Mouse (Mus musculus) neural tube, embryonic 12.5 days (tissue): ENCODE data around the gene Gpr156. TPM values are rescaled to one million over a fixed set of nuclear protein-coding genes. Genes with fewer than 3 reads are reported as not detected.
"Not testable (repeated sequence)": the region's sequence is repeated elsewhere in the genome, so short reads cannot be mapped to it uniquely, and the experiment has no call there.

ENCODE experiments used
- ATAC-seq: fragments of 200-750 bp; cut with Nextera tagmentation; 2 replicates; pipeline ENCODE4 v1.8.0; 2017; ENCODE audit warnings: low read depth, mild to moderate bottlenecking, moderate TSS enrichment, moderate library complexity; ENCODE audit not compliant: low FRiP score
- H3K27ac ChIP-seq: fragments of 300-500 bp; sonication (generic); 2 replicates; pipeline ENCODE4 v1.5.1; 2016
- H3K27me3 ChIP-seq: fragments of 300-500 bp; sonication (generic); replicated peaks from 2 replicates; pipeline ENCODE4 v1.6.1; 2016; ENCODE audit warnings: mild to moderate bottlenecking
- H3K36me3 ChIP-seq: fragments of 300-500 bp; sonication (generic); 2 replicates; pipeline ENCODE4 v1.6.1; 2016; ENCODE audit warnings: mild to moderate bottlenecking
- H3K4me1 ChIP-seq: fragments of 300-500 bp; sonication (generic); 2 replicates; pipeline ENCODE4 v1.6.1; 2016
- H3K4me2 ChIP-seq: fragments of 300-500 bp; sonication (generic); replicated peaks from 2 replicates; pipeline ENCODE4 v1.6.1; 2016; ENCODE audit warnings: mild to moderate bottlenecking
- H3K4me3 ChIP-seq: fragments of 300-500 bp; sonication (generic); 2 replicates; pipeline ENCODE4 v1.5.1; 2016
- H3K9ac ChIP-seq: fragments of 300-500 bp; sonication (generic); 2 replicates; pipeline ENCODE4 v1.6.1; 2016; ENCODE audit warnings: mild to moderate bottlenecking
- H3K9me3 ChIP-seq: fragments of 300-500 bp; sonication (generic); 2 replicates; pipeline ENCODE4 v1.6.1; 2016; ENCODE audit warnings: mild to moderate bottlenecking
- WGBS: fragments of 180-500 bp; shearing (Covaris S2); methylation state at CpG from one replicate; pipeline ENCODE4 v1.1.7; 2016; 5-methylcytosine and 5-hydroxymethylcytosine counted together
- polyA plus RNA-seq: library from polyadenylated mRNA; unstranded; fragments of >200 nt; fragmentation: Nextera tagmentation; extraction: Ambion mirVana; gene quantifications from 2 replicates; pipeline ENCODE4 v1.2.1, GENCODE M21; 2016

The Gpr156 gene
- polyA plus RNA-seq, 1 experiment from 2014 or later, result 10.3 TPM

DNA sequence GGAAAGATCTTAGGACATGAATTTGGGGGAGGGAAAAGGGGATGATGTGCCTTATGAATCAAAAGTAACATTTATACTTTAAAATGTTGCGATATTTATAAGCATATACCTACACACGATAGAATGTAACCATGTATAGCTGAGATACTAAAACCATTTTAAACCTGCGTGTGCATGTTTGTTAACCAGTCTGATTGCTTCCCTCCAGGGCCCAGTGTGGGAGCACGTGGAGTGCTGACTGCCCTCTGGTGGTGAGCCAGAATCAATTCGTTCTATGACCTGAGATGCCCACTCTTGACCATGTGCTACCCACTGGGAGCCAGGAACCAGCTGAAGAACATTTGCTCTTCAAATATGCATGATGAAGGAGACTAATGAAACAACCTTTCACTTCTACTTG is 30.9 kb downstream of the Gpr156 start:
- Histone ChIP-seq H3K27me3 (no peaks in the 10 kb centered on the region), H3K27ac (no peak overlapping the region), H3K4me2 (no peak overlapping the region), H3K4me1 (peaks cover 21% of the 10 kb centered on the region), H3K9ac (no peak overlapping the region), H3K9me3 (no peaks in the 10 kb centered on the region), H3K36me3 (no peaks in the 10 kb centered on the region; the same call in 1 of the 2 replicates), H3K4me3 (no peak overlapping the region)
- ATAC-seq, result 0 out of 2 replicates have a peak, but pooled peaks have one; percentile 49
- WGBS, result 42% methylated on average over 5 of the region's 5 CpGs

DNA sequence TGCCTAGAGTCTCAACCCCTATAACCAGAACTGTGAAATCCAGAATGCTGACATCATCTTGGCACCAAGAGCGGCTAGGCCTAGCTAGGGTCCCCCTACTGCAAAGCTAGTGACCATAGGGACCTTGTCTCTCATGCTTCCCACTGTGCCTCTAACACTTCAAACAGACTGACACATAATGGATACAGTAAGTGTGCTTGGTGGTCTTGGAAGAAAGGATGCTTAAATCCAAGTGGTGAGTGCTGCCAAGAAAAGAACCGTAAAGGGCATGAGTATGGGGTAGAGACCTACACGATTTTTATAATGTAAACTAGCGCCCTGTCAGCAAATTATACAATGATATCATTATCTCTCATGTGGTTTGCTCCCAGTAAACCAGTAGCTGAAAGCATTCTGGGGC is 32.1 kb downstream of the Gpr156 start:
- ATAC-seq, result no peak
- H3K9ac ChIP-seq, result no peak overlapping the region
- 91% methylated on average over 4 of the region's 4 CpGs for WGBS
- H3K4me3 ChIP-seq, result no peak overlapping the region
- no peaks in the 10 kb centered on the region; the same call in 1 of the 2 replicates for H3K36me3 ChIP-seq
- H3K27ac ChIP-seq, result no peak overlapping the region
- no peaks in the 10 kb centered on the region for H3K27me3 ChIP-seq
- H3K4me2 ChIP-seq, result no peak overlapping the region
- no peaks in the 10 kb centered on the region for H3K9me3 ChIP-seq
- H3K4me1 ChIP-seq, result peaks cover 21% of the 10 kb centered on the region

DNA sequence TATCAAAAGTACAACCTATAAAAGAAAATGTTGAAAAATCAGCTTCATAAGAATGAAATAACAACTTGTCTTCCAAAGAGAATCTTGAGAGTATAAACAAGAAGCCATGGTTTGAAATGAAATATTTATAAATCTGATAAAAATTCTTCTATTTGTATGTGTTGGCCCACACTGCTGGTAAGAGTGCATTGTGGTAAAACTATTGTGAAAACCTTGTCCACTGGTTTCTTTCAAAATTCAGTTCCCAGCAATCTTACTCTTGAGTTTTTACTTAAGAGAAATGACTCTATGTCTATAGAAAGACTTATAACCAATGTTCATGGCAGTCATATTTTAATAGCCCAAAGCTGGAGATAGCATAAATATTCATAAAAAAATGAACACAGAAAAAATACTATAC is 34.9 kb downstream of the Gpr156 start:
- Histone ChIP-seq H3K9ac (no peak overlapping the region), H3K4me3 (no peak overlapping the region), H3K27ac (no peak overlapping the region), H3K36me3 (no peaks in the 10 kb centered on the region; the same call in 1 of the 2 replicates), H3K4me1 (peaks cover 26% of the 10 kb centered on the region), H3K4me2 (no peak overlapping the region), H3K9me3 (no peaks in the 10 kb centered on the region), H3K27me3 (no peaks in the 10 kb centered on the region)
- ATAC-seq, result no peak

DNA sequence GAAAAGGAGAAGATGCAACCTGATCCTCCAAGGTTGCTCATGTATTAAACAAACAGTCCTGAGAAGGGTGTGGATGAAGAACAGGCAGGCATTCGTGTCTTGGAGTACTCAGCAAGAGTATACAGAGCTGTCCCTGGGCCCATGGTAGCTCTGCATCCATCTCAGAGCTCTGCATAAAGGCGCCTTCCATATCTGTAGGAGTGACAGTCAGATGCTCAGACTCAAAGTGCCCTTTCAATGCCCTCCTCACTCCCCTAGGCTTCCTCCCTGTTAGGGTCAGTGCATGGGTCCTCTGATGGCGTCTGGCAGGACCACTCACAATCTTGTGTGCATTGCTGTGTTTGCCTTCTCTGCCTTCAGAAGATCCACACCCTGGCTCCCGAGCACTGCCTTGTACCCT is 36.9 kb downstream of the Gpr156 start:
- H3K27ac ChIP-seq, result no peak overlapping the region
- ATAC-seq, result no peak

DNA sequence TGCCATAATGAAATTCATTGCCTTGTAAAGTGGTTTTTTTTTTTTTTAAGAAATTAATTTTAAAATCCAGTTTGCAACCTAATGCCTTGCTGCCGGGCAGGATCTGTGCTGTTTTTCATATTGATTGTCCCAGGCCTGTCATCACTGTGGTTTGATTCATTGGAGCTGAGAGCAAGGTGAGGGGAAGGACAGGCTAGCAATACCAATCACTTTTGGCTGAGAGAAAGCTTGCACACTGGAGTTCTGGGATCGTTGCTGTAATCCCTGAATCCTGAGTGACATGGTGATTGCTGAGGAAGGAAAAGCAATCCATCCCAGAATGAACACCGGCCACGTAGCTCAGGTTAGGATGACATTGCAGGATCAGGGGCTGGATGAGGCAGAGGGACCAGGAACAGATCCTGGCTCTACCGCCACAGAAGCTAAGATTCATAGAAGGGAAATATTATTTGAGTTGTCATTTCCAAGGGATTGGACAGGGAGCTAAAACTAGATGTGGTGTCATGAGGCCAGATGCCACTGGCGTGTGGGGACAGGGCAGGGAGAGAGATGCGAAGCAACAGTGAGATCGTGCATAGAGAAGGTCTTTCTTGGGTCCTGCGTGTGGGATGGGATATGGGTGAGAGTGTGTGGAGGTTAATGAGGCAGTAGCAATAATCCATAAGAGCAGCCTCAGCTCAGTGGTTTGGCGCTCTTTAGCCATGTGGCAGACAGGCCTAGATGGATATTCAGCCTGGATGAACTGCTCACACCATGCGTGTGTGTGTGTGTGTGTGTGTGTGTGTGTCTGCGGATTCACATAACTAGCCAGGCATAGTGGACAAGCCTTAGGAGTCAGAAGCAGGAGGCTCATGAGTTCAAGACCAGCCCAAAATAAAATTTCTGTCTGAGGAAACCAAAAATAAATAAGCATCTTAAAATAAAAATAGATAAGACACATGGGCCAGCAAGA is 38.0 kb downstream of the Gpr156 start:
- H3K27ac ChIP-seq, result no peak overlapping the region
- no peak overlapping the region for H3K4me2 ChIP-seq
- H3K4me1 ChIP-seq, result peaks cover 33% of the 10 kb centered on the region
- no peaks in the 10 kb centered on the region for H3K36me3 ChIP-seq
- no peaks in the 10 kb centered on the region for H3K27me3 ChIP-seq
- no peak overlapping the region for H3K9ac ChIP-seq
- peak; percentile 29; the same call in 1 of the 2 replicates for ATAC-seq
- 72% methylated on average over 12 of the region's 12 CpGs for WGBS
- H3K9me3 ChIP-seq, result no peaks in the 10 kb centered on the region
- no peak overlapping the region for H3K4me3 ChIP-seq

More for the DNA sequence above, 36.9 kb downstream of the Gpr156 start:
- Histone ChIP-seq H3K9me3 (no peaks in the 10 kb centered on the region), H3K36me3 (no peaks in the 10 kb centered on the region; the same call in 1 of the 2 replicates), H3K9ac (no peak overlapping the region), H3K4me1 (peaks cover 33% of the 10 kb centered on the region), H3K4me3 (no peak overlapping the region), H3K4me2 (no peak overlapping the region), H3K27me3 (no peaks in the 10 kb centered on the region)
- 68% methylated on average over 4 of the region's 4 CpGs for WGBS

DNA sequence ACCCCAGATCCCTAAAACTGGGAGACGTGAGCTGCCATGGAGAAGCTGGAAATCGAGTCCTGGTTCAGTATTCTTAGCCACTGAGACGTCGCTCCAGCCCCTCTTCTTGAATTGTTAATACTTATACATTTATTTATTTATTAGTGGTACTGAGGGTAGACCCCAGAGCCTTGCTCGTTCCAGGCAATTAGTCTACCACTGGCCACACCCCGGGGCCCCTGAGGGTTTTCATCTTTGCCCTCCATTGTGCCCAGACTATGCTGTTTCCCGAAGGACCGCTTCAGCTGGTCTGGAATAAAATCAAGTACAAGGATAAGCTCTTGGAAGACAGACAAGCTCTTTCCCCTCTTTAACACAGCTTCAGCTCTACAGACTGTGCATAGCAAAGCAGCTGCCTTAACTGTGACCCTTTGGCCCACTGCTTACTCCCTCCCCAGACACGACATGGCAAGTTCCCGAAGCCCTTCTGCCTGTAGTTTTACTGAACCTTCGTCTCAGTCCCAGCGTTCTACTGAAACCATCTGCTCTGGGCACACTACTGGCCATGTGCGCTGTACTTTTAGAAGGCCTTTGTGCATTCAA is 39.1 kb downstream of the Gpr156 start:
- Histone ChIP-seq H3K27ac (no peak overlapping the region), H3K4me1 (peaks cover 28% of the 10 kb centered on the region), H3K36me3 (no peaks in the 10 kb centered on the region), H3K4me3 (no peak overlapping the region), H3K9me3 (no peaks in the 10 kb centered on the region), H3K27me3 (no peaks in the 10 kb centered on the region), H3K9ac (no peak overlapping the region), H3K4me2 (no peak overlapping the region)
- ATAC-seq, result no peak
- 51% methylated on average over 13 of the region's 13 CpGs for WGBS

DNA sequence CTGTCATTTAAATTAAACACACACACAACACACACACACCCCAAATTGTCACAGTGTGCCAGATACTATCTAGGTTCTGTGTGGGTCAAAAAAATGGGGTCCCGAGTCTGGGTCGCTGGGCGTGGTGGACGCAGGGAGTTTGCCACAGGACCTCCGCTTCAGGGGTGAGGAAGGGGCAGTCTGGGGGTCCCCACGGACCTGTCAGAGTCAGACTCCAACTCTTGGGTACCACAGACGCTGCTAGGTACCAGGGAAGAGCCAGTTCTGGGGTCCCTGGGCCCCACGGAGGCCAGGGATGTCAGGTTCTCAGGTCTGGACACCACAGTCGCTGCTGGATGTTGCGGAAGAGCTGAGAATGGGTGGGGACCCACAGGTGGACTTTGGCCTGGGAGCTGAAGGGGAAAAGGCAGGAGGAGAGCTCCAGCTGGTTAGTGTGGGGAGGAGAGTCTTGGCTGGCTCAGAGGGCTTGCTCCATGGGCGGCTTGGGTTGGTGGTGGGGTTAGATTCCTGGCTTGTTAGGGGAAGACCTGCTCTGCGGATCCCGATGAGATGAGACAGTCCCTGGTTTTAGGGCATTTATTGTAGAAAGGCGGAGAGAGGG is 39.9 kb downstream of the Gpr156 start:
- 87% methylated on average over 14 of the region's 14 CpGs for WGBS
- no peak overlapping the region for H3K4me3 ChIP-seq
- no peaks in the 10 kb centered on the region for H3K9me3 ChIP-seq
- no peak overlapping the region for H3K27ac ChIP-seq
- H3K36me3 ChIP-seq, result no peaks in the 10 kb centered on the region
- H3K27me3 ChIP-seq, result no peaks in the 10 kb centered on the region
- H3K4me2 ChIP-seq, result no peak overlapping the region
- peaks cover 28% of the 10 kb centered on the region for H3K4me1 ChIP-seq
- no peak for ATAC-seq
- H3K9ac ChIP-seq, result no peak overlapping the region

DNA sequence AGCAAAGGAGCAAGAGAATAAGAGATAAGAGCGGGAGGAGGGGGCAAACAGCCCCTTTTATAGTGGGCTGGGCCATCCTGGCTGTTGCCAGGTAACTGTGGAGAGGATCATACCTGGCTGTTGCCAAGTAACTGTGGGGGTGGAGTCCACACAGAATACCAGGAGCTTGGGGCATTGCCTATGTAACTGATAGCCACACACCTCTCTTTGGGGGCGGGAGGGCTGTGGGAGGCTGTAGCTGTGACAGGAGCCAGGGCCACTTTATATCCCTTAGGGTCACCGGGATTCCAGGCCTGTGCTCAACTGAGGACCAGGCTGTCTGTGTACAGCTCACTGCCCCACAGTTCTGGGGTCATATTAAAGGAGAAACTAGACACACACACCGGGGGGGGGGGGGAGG is 40.5 kb downstream of the Gpr156 start:
- Histone ChIP-seq H3K36me3 (no peaks in the 10 kb centered on the region), H3K27me3 (no peaks in the 10 kb centered on the region), H3K9me3 (no peaks in the 10 kb centered on the region), H3K4me3 (no peak overlapping the region), H3K4me2 (no peak overlapping the region), H3K4me1 (peaks cover 28% of the 10 kb centered on the region), H3K9ac (no peak overlapping the region), H3K27ac (no peak overlapping the region)
- 76% methylated on average over 4 of the region's 4 CpGs for WGBS
- ATAC-seq, result no peak

DNA sequence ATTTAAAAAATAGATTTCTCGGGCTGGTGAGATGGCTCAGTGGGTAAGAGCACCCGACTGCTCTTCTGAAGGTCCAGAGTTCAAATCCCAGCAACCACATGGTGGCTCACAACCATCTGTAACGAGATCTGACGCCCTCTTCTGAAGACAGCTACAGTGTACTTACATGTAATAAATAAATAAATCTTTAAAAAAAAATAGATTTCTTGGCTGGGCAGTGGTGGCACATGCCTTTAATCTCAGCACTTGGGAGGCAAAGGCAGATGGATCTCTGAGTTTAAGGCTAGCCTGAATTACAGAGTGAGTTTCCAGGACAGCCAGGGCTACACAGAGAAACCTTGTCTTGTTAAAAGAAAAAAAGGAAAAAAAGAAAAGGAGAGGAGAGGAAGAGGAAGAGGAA is 46.4 kb downstream of the Gpr156 start:
- H3K36me3 ChIP-seq, H3K27ac ChIP-seq: not testable (repeated sequence)

DNA sequence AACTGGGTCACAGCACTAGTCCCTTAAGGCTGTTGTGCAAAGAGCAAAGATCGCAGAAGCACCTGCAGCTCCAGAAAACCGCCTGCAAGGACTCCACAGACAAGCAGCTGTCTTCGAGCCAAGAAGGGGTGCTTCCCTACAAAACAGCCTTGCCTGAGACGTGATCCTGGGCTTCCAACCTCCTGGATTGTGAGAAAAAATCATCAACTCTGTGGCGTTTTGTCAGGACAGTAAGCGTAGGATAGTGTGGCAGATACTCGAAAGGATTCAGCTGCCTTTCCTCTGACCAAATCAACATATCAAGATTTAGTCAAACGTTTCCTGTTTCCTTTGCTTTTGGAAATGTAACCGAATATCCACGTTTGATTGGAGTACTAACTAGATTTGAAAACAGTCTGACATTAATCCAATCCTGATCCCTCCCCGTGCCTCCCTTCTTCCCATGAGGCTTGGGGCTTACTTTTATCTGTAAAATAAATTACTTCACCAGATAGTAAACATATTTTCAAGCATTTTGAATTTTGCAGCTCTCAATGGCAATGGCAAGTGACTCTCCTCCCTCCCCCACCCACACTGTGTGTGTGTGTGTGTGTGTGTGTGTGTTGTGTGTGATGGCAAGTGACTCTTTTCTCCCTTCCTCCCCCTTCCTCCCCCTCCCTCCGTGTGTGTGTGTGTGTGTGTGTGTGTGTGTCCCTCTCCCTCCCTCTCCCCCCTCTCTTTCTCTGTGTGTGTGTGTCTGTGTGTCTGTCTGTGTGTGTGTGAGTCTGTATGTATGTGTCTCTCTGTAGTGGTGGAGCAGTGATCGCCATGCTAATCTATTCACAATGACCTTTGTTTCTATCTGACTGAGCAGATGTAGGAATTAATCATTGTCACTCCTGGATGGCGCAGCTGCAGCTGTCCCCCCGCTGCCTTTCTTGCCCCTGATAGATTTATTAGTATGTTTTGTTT is 47.3 kb downstream of the Gpr156 start:
- peak; percentile 92 for ATAC-seq
- no peak overlapping the region for H3K4me3 ChIP-seq
- H3K9me3 ChIP-seq, result no peaks in the 10 kb centered on the region
- peaks cover 19% of the 10 kb centered on the region for H3K4me1 ChIP-seq
- H3K27me3 ChIP-seq, result no peaks in the 10 kb centered on the region
- H3K27ac ChIP-seq, result peak overlapping the region; percentile 74
- WGBS, result 20% methylated on average over 15 of the region's 15 CpGs
- H3K9ac ChIP-seq, result no peak overlapping the region
- H3K4me2 ChIP-seq, result peak overlapping the region; percentile 14
- no peaks in the 10 kb centered on the region for H3K36me3 ChIP-seq

More for the DNA sequence above, 46.4 kb downstream of the Gpr156 start:
- not testable (repeated sequence) for H3K4me3 ChIP-seq, H3K9me3 ChIP-seq, H3K27me3 ChIP-seq, ATAC-seq, H3K9ac ChIP-seq
- Histone ChIP-seq H3K4me2 (0 out of 2 replicates have a peak overlapping the region, but pooled peaks have one; percentile 14), H3K4me1 (peaks cover 19% of the 10 kb centered on the region)
- 83% methylated on average over 4 of the region's 4 CpGs for WGBS

DNA sequence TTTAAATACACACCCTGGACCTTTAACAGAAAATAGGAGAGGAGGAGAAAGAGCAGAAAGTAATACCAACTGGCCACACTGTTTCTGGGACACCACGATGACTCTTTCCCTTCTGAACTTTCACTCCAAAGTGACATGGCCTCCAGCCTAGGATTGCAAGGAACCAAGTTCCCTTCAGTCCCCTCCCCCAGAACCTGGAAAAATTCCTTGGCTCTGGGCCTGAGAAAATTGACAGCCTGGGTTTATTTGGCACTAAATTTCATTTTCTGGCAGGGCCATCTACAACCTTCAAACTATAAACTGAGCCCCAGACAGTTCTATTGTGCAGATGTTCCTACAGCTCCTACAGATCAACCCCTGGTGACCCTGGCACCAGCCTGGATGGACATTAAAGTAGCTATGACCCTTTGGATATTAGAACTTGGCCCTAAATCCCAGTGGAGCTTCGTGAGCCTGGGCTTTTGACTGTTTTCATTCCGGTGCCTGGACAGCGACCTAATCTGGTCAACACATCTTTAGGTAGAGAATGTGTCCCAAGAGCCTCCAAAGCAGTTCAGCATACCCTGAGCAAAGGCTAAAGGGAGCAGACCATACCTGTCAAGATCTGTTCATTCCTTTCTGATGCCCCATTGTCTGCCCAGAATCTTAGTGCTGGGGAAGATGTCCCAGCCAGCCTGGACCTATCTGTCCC is 48.2 kb downstream of the Gpr156 start:
- ATAC-seq, result peak; percentile 42
- Histone ChIP-seq H3K4me3 (no peak overlapping the region), H3K36me3 (no peaks in the 10 kb centered on the region), H3K9ac (no peak overlapping the region), H3K9me3 (no peaks in the 10 kb centered on the region), H3K4me2 (peak overlapping the region; percentile 16; the same call in 1 of the 2 replicates), H3K27ac (peak overlapping the region; percentile 75), H3K4me1 (peaks cover 19% of the 10 kb centered on the region), H3K27me3 (no peaks in the 10 kb centered on the region)
- 20% methylated on average over 4 of the region's 4 CpGs for WGBS
